Mouse (Mus musculus): Measurements from ENCODE around the gene Gm6899. TPM values are rescaled to one million over a fixed set of nuclear protein-coding genes. Genes with fewer than 3 reads are reported as not detected.

Gene Gm6899
- polyA plus RNA-seq (2015; fragmentation: Nextera tagmentation; extraction: Ambion mirVana), result not detected in 2 replicates

DNA sequence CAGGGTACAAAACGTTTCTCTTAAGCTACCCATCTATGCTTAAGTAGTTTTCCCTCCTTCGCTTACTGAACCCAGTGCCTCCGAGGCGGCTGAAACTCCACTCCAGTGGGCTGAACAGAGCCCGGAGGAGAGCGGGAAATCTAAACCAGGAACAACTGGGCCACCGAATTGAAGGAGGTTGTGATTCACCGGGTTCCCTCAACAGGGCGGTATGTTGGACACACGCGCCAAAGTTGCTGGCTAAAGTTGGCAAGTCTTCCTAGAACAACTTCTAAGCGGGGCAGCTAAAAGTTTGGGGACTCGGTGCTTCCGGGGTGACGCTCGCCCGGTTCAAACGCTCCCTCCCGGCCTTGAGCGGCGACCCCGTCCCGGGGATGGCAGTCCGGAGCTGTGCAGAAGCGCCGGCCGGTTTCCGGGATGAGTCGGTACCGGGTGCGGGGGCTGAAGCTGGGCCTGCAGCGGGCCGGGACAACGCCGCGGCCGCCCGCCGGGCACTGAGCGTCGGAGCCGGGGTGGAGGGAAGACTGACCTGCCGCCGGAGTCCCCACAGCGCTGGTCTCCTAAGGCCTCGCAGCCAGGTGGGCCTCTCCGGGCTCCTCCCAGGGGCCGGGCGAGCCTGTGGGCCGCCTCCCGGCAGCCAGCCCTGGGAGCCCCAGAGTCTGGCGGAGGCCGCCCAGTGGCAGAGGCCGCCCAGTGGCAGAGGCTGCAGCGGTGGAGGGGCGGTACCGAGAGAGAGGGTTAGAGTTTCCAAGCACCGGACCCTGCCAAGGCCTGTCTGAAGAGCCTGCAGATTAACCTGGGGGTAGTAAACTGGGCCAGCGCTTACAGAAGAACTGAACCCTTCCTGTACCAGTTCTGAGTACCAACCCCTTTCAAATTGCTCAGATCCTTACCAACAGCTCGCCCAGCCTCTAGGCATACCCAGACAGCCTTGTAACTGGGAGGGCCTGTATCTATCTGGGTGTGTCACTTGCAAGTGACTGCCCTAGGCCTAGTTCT lies at the start of gene Gm6899, which contains the start of gene Vrk2:
Gm6899 (plus strand) TSS at position 181 of the 999 bp plus-strand sequence.
Vrk2 (minus strand) TSS at position 939 of the 999 bp plus-strand sequence.
- under 1% methylated on average over 55 of the region's 60 CpGs for WGBS
- peak within 1 kb of the TSS; percentile 89 for H3K9ac ChIP-seq (ENCODE audit: low read length)
- H3K4me3 ChIP-seq (ENCODE audit: low read length), result peak within 1 kb of the TSS; percentile 82
- ATAC-seq (ENCODE audit: low read depth), result peak; percentile 100
- peak within 1 kb of the TSS; percentile 66 for H3K4me2 ChIP-seq (ENCODE audit: low read depth, low read length)
- no peaks in the 10 kb centered on the region; the same call in 1 of the 2 replicates for H3K4me1 ChIP-seq (replicated peaks; ENCODE audit: control insufficient read depth, insufficient read depth, low read length)
- H3K36me3 ChIP-seq (ENCODE audit: control insufficient read depth, insufficient read depth, low read length), result no peaks in the 10 kb centered on the region; the same call in none of the 2 replicates
- no peaks in the 10 kb centered on the region for H3K9me3 ChIP-seq (ENCODE audit: control insufficient read depth, low read length)
- H3K27me3 ChIP-seq (ENCODE audit: control insufficient read depth, insufficient read depth, low read depth, low read length), result no peaks in the 10 kb centered on the region
- peak within 1 kb of the TSS; percentile 83 for H3K27ac ChIP-seq (ENCODE audit: low read length)

DNA sequence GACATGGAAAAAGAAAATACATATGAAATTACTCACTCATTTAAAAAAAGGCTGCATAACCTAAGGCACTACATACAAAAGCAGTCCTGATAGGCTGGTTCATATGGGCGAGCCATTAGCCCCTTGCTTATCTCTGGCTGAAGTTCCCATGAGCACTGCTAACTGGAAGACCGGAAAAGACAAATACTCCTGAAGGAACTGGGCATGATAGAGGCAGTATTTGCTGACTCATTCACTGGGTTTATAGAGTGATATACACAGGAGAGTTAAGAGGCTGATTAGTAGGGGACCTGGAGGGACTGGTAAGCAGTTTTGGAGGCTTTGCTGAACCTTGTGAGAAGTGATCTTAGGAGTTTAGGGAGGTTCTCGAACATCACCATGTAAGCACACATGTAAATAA lies 41.5 kb upstream of the Gm6899 start:
- H3K4me1 ChIP-seq (replicated peaks; ENCODE audit: control insufficient read depth, insufficient read depth, low read length), result no peaks in the 10 kb centered on the region
- 0 out of 2 replicates have a peak, but pooled peaks cover 2% of the 10 kb centered on the region for H3K36me3 ChIP-seq (ENCODE audit: control insufficient read depth, insufficient read depth, low read length)
- ATAC-seq (ENCODE audit: low read depth), result no peak
- no peak overlapping the region for H3K27ac ChIP-seq (ENCODE audit: low read length)
- no peak overlapping the region for H3K4me2 ChIP-seq (ENCODE audit: low read depth, low read length)
- no peaks in the 10 kb centered on the region for H3K9me3 ChIP-seq (ENCODE audit: control insufficient read depth, low read length)
- H3K9ac ChIP-seq (ENCODE audit: low read length), result no peak overlapping the region
- no peak overlapping the region for H3K4me3 ChIP-seq (ENCODE audit: low read length)
- no peaks in the 10 kb centered on the region for H3K27me3 ChIP-seq (ENCODE audit: control insufficient read depth, insufficient read depth, low read depth, low read length)
- WGBS, result 58% methylated on average over 3 of the region's 3 CpGs

DNA sequence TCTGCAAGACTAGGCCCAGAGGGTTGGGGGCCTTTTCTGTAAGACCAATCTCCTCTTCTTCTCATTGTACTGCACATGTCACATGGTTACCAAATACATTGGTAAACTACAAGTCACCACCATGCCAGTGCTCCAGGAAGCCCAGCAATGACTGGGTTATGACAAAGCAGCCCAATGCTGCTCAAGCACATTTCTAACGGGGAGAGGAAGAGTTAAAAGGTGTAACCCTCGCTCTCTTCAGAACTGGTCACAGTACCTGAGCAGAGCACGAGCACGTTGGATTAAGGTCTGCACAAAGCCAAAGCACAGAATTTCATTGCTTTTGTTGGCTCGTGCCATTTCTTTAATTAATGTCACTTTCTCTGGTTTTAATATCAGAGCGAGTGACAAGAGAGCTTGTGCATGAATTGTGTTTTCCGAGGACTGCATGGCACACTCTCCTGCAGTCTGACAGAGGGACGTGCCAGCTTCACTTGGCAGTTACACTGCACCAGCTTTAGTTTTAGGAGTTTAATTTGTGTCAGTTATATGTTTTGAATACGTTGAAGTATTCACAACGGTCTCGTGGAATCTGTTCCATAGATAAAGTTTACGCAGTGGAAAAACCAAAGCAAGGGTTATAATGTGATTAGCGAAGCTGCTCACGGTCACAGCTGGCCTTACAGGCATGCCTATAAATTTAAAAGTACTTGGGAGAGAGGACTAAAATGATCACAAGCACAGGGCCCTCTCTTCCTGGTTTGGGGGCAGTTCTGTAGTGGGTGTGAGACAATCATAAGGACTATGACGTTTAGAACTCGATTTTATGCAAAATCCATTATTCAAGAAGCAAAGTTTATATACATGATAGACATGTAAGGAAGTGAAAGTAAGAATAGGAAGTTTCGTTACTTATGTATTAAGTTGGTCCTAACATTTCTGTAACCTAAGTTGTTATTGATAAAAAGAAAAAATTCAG lies 7.4 kb upstream of the Gm6899 start:
- H3K36me3 ChIP-seq (ENCODE audit: control insufficient read depth, insufficient read depth, low read length), result no peaks in the 10 kb centered on the region; the same call in 1 of the 2 replicates
- H3K9me3 ChIP-seq (ENCODE audit: control insufficient read depth, low read length), result no peaks in the 10 kb centered on the region
- no peaks in the 10 kb centered on the region for H3K27me3 ChIP-seq (ENCODE audit: control insufficient read depth, insufficient read depth, low read depth, low read length)
- no peak overlapping the region for H3K9ac ChIP-seq (ENCODE audit: low read length)
- 77% methylated on average over 17 of the region's 17 CpGs for WGBS
- no peak overlapping the region for H3K4me3 ChIP-seq (ENCODE audit: low read length)
- H3K4me2 ChIP-seq (ENCODE audit: low read depth, low read length), result no peak overlapping the region
- H3K4me1 ChIP-seq (replicated peaks; ENCODE audit: control insufficient read depth, insufficient read depth, low read length), result no peaks in the 10 kb centered on the region
- no peak overlapping the region for H3K27ac ChIP-seq (ENCODE audit: low read length)
- no peak for ATAC-seq (ENCODE audit: low read depth)

DNA sequence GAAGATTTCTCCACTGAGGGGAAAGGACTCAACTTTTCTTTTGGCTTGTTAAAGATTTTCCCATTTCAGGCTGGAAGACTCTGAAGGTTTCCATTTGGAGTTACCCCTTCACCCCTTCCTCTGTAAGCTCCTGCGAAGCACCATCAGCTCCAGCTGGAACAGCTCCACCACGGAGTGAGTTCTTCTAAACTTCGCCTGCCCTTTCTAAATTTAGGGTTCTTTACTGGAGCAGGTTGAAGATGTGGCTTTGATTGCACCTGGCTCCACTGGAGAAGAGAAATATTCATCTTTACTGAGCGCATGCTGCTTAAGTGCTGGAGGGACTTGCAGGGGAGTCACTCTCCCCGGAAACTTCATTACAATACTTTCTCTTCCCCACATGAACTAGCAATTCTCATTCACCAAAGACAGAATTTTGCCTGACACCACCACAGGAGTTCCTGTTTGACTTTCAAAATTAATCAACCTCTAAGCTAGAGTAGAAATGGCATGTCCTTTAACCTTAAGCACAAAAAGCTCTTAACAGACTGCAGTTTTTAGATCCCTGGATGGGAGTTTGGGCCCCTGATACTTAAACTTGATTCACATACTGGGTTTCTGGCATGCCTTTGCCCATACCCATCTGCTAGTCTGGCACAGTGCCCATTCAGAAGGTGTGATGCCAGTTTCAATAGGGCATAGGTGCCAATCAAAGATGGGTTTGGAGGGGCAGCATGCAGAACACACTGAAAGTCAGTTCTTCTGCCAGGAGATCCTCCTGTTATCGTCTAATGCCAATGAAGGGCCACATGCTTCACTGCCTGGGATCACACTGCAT lies 6.5 kb upstream of the Gm6899 start:
- no peaks in the 10 kb centered on the region for H3K9me3 ChIP-seq (ENCODE audit: control insufficient read depth, low read length)
- no peak for ATAC-seq (ENCODE audit: low read depth)
- H3K27me3 ChIP-seq (ENCODE audit: control insufficient read depth, insufficient read depth, low read depth, low read length), result no peaks in the 10 kb centered on the region
- no peaks in the 10 kb centered on the region; the same call in none of the 2 replicates for H3K36me3 ChIP-seq (ENCODE audit: control insufficient read depth, insufficient read depth, low read length)
- no peak overlapping the region for H3K4me2 ChIP-seq (ENCODE audit: low read depth, low read length)
- H3K4me3 ChIP-seq (ENCODE audit: low read length), result no peak overlapping the region
- 78% methylated on average over 6 of the region's 6 CpGs for WGBS
- H3K27ac ChIP-seq (ENCODE audit: low read length), result no peak overlapping the region
- H3K4me1 ChIP-seq (replicated peaks; ENCODE audit: control insufficient read depth, insufficient read depth, low read length), result no peaks in the 10 kb centered on the region
- no peak overlapping the region for H3K9ac ChIP-seq (ENCODE audit: low read length)

DNA sequence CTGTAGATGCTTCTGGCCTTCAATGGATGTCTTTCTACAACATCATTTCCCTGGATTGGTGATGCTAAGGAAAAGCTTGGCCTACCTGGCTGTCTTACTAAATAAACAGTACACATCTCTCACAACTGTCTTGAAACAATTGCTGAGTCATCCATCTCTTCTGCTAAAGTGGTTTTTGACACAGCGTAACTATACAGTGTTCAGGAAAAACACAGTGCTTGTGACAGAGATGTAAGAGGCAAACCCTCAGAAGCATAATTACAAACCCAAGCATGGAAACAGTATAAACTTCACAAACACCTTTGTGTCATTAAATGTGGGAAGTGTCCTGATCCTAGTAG lies 5.9 kb upstream of the Gm6899 start:
- H3K4me3 ChIP-seq (ENCODE audit: low read length), result no peak overlapping the region
- H3K9ac ChIP-seq (ENCODE audit: low read length), result no peak overlapping the region
- H3K27me3 ChIP-seq (ENCODE audit: control insufficient read depth, insufficient read depth, low read depth, low read length), result no peaks in the 10 kb centered on the region
- H3K4me1 ChIP-seq (replicated peaks; ENCODE audit: control insufficient read depth, insufficient read depth, low read length), result no peaks in the 10 kb centered on the region
- no peak overlapping the region for H3K4me2 ChIP-seq (ENCODE audit: low read depth, low read length)
- no peak for ATAC-seq (ENCODE audit: low read depth)
- H3K9me3 ChIP-seq (ENCODE audit: control insufficient read depth, low read length), result no peaks in the 10 kb centered on the region
- WGBS, result 91% methylated on average over 1 of the region's 1 CpGs
- H3K36me3 ChIP-seq (ENCODE audit: control insufficient read depth, insufficient read depth, low read length), result no peaks in the 10 kb centered on the region; the same call in none of the 2 replicates
- no peak overlapping the region for H3K27ac ChIP-seq (ENCODE audit: low read length)

DNA sequence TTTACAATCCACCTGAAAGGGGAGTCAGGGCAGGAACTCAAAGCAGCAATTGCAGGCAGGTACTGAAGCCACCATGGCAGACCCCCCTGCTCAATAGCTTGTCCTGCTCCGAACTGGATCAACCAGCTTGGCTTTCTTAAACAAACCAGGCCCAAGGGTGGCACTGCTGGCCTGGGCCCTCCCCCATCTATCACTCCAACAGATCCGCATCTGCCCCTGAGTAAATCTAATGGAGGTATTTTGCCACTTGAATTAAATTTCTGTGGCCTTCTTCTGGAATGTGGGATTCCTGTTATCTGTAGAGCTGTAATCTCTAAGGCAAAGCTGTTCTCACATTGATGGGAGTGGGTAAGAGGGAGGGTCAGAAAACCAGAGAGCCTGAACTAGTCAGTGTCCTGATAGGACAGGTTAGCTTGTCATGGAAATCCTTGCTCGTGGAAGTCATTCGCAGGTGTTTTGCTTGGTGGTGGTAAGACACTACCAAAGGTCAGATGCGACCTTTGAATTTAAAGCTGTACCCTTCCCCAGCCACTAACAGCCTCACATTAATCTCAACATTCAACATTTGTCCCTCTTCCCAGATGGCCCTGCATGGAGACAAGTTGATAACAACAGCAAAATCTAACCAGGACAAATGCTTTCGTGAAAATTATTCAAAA lies 517 bp upstream of the Gm6899 start:
- no peaks in the 10 kb centered on the region; the same call in 1 of the 2 replicates for H3K4me1 ChIP-seq (replicated peaks; ENCODE audit: control insufficient read depth, insufficient read depth, low read length)
- H3K4me2 ChIP-seq (ENCODE audit: low read depth, low read length), result peak overlapping the region; percentile 66
- no peak for ATAC-seq (ENCODE audit: low read depth)
- peak overlapping the region; percentile 82 for H3K4me3 ChIP-seq (ENCODE audit: low read length)
- whole genome bisulfite sequencing, result 25% methylated on average over 6 of the region's 6 CpGs
- peak overlapping the region; percentile 83 for H3K27ac ChIP-seq (ENCODE audit: low read length)
- peak overlapping the region; percentile 89 for H3K9ac ChIP-seq (ENCODE audit: low read length)
- no peaks in the 10 kb centered on the region for H3K27me3 ChIP-seq (ENCODE audit: control insufficient read depth, insufficient read depth, low read depth, low read length)
- no peaks in the 10 kb centered on the region; the same call in none of the 2 replicates for H3K36me3 ChIP-seq (ENCODE audit: control insufficient read depth, insufficient read depth, low read length)
- no peaks in the 10 kb centered on the region for H3K9me3 ChIP-seq (ENCODE audit: control insufficient read depth, low read length)

DNA sequence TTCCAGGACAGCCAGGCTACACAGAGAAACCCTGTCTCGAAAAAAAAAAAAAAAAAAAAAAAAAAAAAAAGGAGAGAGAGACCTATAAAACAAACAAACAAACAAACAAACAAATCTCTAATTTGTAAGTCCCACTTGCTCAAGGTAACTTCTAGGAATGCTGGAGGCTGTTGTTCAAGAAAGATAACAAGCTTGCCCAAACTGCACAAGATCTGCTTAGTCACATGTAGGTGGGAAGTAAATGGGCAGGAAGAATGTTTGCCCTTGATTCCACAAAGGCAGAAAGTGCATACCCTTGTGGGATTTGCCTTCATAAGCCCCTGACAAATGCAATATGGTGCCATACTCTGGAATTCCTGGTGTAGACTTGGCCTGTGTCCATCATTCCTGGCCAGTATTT lies 1.4 kb downstream of the Gm6899 start:
- Histone ChIP-seq H3K4me1 (replicated peaks; ENCODE audit: control insufficient read depth, insufficient read depth, low read length) (no peaks in the 10 kb centered on the region; the same call in 1 of the 2 replicates), H3K9ac (ENCODE audit: low read length) (no peak overlapping the region), H3K4me3 (ENCODE audit: low read length) (no peak overlapping the region), H3K36me3 (ENCODE audit: control insufficient read depth, insufficient read depth, low read length) (no peaks in the 10 kb centered on the region; the same call in 1 of the 2 replicates), H3K4me2 (ENCODE audit: low read depth, low read length) (no peak overlapping the region), H3K27me3 (ENCODE audit: control insufficient read depth, insufficient read depth, low read depth, low read length) (no peaks in the 10 kb centered on the region), H3K27ac (ENCODE audit: low read length) (no peak overlapping the region), H3K9me3 (ENCODE audit: control insufficient read depth, low read length) (no peaks in the 10 kb centered on the region)
- no peak for ATAC-seq (ENCODE audit: low read depth)
- WGBS, result 86% methylated on average over 1 of the region's 1 CpGs

DNA sequence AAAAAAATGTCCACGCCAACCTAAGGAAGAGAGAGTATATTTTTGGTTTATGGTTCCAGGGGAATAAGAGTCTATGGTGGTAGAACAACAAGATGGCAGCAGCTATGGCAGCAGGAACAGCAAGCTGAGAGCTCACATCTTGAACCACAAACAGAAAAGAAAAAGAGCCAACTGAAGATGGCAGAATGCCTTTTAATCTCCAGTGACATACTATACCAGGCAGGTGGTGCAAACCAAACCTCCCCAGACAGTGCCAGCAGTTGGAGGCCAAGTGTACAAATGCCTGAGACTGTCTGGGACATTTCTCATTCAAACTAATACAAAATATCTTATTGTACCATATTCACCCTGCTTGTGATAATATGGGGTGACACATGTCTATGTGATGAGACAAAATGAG lies 3.1 kb downstream of the Gm6899 start:
- H3K4me2 ChIP-seq (ENCODE audit: low read depth, low read length), result no peak overlapping the region
- no peak for ATAC-seq (ENCODE audit: low read depth)
- H3K27me3 ChIP-seq (ENCODE audit: control insufficient read depth, insufficient read depth, low read depth, low read length), result no peaks in the 10 kb centered on the region
- no peak overlapping the region for H3K9ac ChIP-seq (ENCODE audit: low read length)
- no peaks in the 10 kb centered on the region for H3K36me3 ChIP-seq (ENCODE audit: control insufficient read depth, insufficient read depth, low read length)
- H3K4me1 ChIP-seq (replicated peaks; ENCODE audit: control insufficient read depth, insufficient read depth, low read length), result no peaks in the 10 kb centered on the region; the same call in 1 of the 2 replicates
- no peaks in the 10 kb centered on the region for H3K9me3 ChIP-seq (ENCODE audit: control insufficient read depth, low read length)
- 72% methylated on average over 1 of the region's 1 CpGs for WGBS
- H3K4me3 ChIP-seq (ENCODE audit: low read length), result no peak overlapping the region
- no peak overlapping the region for H3K27ac ChIP-seq (ENCODE audit: low read length)

Data from lung, embryonic 16.5 days (tissue).